Mouse (Mus musculus): ENCODE measurements around the gene BC048403. TPM values are rescaled to one million over a fixed set of nuclear protein-coding genes. Genes with fewer than 3 reads are reported as not detected.

BC048403 gene
- 1 to 10 TPM; 1.4 to 2.5 TPM for total RNA-seq (2021)

GRCm38 (mm10) chr10:121739548-121740505 lies at the start of gene BC048403:
TSS of gene BC048403 (plus strand) at chr10:121739937.
- intact Hi-C loops (cut with DNase I): no loop called here

GRCm38 (mm10) chr10:121692944-121693579 lies 46.7 kb upstream of the BC048403 start:
- peak; percentile 13 to 24 for DNase-seq

More at GRCm38 (mm10) chr10:121739548-121740505, at the start of gene BC048403:
- DNase-seq: peak; percentile 89 to 90

DNA sequence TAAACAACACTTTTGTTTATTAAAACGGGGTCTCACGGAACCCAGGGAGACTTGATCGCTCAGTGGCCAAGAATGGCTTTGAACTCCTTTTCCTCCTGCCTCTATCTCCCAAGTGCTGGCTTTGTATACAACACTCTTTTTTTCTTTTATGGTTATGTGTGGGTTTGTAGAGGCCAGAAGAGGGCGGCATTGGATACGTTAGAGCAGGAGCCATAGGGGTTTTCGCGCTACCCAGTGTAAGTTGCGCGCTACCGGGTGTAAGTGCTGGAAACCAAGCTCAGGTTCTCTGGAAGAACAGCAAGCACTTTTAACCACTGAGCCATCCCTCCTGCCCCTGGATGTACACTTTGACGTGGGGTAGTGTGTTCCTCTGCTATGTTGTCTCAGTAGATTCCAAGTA lies 45.2 kb upstream of the BC048403 start:
- intact Hi-C loops (cut with DNase I): loop anchor here (2.0 to 10.0 kb wide), 2 partner anchors 358 to 830 kb away; no protein-coding TSS in a partner anchor
- DNase-seq: no peak

More at GRCm38 (mm10) chr10:121692944-121693579, 46.7 kb upstream of the BC048403 start:
- intact Hi-C loops (cut with DNase I): loop anchor here (10.0 kb wide), 1 partner anchor 832 kb away; no protein-coding TSS in a partner anchor

DNA sequence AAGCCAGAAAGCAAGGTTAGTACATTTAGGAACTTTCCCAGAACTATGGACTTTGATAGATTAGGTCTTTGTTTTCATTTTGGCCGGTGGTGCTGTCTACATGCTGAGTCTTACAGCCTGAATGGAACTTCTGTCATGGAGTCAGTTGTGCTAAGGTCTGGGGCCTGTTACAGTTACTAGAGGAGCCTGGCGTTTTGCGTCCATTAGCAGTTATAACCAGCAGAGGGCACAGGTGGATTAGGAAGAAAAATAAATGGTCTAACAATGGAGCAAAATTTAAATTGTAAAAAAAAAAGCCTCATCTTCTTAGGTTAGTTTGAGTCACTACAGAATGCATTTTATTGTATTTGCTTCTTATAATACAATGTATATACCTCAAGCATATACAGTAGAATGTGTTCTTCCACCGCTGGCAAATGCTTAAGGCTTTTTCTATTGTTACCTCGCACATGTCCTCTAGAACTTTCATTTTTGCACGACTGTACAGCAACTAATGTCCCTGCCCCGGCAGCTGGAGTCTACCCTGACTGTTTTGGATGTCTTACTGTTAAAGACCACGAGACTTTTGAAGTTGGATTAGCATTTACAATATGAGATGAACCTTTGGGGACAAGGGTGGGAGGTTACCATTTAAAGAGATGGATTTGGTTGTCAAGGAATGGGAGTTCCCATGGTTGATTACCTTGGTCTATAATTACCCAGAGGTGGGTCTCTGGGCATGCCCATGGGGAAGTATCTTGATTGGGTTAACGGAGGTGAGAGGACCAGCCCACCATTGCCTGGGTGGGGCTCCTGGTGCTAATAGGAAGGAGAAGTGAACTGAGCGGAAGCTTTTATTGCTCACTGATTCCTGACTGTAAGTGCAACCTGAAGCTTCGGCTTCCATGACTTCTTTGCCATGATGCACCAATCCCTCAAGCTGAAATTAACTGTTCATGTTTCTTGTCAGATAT lies 38.2 kb upstream of the BC048403 start:
- intact Hi-C loops (cut with DNase I): loop anchor here (1.0 to 5.0 kb wide), 3 partner anchors 61 to 353 kb away; no protein-coding TSS in a partner anchor

GRCm38 (mm10) chr10:121703619-121704018 lies 36.1 kb upstream of the BC048403 start:
- intact Hi-C loops (cut with DNase I): loop anchor here (5.0 kb wide), 2 partner anchors 59 to 134 kb away; no protein-coding TSS in a partner anchor
- peak; percentile 37 to 48 for DNase-seq

More for the DNA sequence above, 38.2 kb upstream of the BC048403 start:
- DNase-seq: peak; percentile 45 to 50

DNA sequence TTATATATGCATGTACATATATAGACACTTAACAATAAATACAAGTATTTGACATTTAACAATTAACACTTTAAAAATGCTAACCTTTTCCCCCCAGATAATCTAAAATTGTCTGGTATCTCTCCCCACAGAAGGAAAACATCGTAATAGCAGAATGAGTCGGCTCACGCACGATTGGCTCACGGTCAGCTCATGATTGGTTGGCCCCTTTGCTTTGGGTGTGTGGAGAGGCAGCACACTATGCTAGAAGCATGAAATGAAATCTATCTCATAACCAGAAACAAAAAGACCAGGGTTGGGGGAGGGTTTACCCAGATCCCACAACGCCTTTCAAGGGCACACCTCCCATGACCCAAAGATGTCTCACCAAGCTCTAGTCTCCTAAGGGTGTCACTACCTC lies 34.9 kb upstream of the BC048403 start:
- intact Hi-C loops (cut with DNase I): loop anchor here (5.0 kb wide), 2 partner anchors 57 to 132 kb away; no protein-coding TSS in a partner anchor
- no peak for DNase-seq

- intact Hi-C loops (cut with DNase I): no loop called here
- DNase-seq: peak; percentile 18 to 25
These were observed 34.2 kb upstream of the BC048403 start for GRCm38 (mm10) chr10:121705399-121706163.

GRCm38 (mm10) chr10:121716862-121717261 lies 22.9 kb upstream of the BC048403 start:
- no peak for DNase-seq
- intact Hi-C loops (cut with DNase I): no loop called here

DNA sequence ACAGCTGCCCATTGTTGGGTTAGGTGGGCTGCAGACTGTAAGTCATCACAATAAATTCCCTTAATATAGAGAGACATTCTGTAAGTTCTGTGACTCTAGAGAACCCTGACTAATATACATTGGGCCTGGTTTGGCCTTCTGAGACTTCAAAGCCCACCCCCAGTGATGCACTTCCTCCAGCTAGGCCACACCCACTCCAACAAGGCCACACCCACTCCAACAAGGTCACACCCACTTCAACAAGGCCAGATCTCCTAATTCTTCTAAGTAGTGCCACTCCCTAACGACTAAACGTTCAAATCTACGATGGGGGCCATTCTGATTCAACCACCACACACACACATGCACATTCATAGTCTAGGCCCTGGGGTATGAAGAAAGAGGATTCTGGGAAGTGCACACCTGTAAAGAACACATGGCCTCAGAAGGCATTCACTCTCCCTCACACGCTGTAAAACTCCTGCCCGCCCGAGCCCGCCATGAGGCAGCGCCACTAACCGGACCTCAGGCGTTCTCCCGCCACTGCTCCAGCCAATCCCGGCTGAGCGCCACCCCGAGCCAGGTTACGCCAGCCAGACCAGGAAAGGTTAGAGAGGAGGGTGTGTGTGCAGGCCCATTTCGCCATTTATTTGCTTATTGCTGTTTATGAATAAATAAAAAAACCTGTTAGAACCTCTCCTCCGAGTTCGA lies 20.7 kb upstream of the BC048403 start:
- intact Hi-C loops (cut with DNase I): no loop called here
- DNase-seq: no peak

DNA sequence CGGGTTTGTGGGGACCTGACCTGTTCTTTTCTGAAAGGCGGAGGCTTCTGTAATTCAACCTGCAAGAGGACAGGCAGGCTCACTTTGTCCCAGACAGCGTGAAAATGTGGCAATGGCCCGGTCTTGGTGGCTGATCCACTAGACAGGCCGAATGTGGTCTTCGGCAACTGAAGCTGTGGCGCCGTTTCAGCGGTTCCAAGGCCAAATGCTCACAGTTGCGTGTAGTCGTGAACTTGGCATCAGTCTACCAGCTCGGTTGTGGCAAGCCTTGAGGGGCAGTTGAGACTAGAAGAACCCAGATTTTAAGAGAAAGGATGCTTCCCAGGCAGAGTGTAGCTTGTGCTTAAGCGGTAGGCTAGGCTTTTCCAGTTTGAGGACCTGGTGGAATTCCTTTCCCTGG lies 19.0 kb upstream of the BC048403 start:
- no peak for DNase-seq
- intact Hi-C loops (cut with DNase I): no loop called here

- intact Hi-C loops (cut with DNase I): no loop called here
- DNase-seq: no peak
These were observed 13.2 kb upstream of the BC048403 start for GRCm38 (mm10) chr10:121726505-121726904.

GRCm38 (mm10) chr10:121727151-121727550 lies 12.6 kb upstream of the BC048403 start:
- intact Hi-C loops (cut with DNase I): no loop called here
- DNase-seq: no peak

DNA sequence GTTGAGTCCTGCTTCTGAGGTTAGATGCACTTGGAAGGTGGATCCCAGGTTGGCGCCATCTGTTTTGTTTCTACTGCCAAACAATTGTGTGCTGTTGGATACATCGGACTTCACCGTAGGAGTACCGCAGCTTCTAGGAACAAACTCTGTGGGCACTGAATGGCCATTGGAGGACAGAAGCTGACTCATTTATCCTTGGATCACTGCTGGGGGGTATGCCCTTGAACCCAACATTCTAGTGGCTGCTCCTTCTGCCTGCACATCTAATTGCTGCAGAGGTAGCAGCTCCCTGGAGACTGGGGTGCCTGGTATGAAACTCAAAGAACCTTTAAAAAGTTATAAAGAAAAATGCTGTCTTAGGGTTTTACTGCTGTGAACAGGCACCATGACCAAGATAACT lies 11.5 kb upstream of the BC048403 start:
- no peak for DNase-seq
- intact Hi-C loops (cut with DNase I): no loop called here

GRCm38 (mm10) chr10:121731048-121731725 lies 8.6 kb upstream of the BC048403 start:
- DNase-seq: no peak
- intact Hi-C loops (cut with DNase I): no loop called here

DNA sequence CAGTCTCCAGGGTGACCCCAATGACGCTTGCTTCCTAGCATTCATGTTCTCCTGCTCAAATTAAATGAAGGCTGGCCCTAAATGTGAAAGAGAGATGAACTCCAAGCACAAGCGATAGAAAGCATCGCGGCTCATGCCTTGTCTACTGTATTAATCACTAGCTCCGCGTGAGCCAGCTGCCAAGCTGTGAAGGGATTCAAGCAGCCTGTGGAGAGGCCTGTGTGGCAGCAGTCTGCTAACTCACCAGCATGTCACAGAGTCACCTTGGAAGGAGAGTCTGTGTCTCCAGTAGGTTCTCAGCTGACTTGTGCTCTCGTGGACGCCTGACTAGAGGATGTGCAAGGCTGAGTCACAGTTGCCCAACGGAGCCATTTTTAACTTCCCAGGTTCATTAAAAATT lies 7.2 kb upstream of the BC048403 start:
- intact Hi-C loops (cut with DNase I): no loop called here
- DNase-seq: no peak

DNA sequence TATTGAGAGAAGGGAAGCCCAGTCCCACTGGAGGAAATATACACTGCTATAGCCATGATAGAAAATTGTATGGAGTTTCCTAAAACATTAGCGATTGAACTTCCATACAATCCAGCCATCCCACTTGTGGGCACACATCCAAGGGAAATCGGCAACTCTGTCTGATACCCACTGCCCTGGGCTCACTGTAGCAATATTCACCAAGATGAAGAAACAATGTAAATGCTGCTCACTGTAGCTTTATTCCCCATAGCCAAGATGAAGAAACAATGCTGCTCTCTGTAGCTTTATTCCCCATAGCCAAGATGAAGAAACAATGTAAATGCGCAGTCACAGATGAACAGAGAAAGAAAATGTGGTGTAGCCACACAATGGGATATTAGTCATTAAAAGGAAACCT lies 2.5 kb upstream of the BC048403 start:
- intact Hi-C loops (cut with DNase I): no loop called here
- no peak for DNase-seq

DNA sequence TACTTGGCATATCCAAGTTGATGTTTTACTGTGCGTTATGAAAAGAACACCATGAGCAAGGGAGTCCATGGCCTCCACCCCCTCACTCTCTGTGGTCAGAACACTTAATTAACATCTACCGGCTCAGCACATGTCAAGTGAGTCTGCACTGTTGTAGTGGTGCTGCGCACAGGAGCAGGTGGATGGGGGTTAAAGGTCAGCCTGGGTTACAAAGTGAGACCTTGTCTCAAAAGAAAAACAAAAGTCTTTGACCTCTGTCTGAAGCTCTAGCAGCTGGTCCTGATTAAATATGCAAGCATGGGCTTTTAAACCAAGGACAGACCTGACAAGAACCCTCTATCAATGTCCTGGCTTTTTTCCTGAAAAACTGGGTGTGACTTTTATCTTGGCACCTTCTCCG lies 2.6 kb downstream of the BC048403 start:
- intact Hi-C loops (cut with DNase I): no loop called here
- no peak for DNase-seq

DNA sequence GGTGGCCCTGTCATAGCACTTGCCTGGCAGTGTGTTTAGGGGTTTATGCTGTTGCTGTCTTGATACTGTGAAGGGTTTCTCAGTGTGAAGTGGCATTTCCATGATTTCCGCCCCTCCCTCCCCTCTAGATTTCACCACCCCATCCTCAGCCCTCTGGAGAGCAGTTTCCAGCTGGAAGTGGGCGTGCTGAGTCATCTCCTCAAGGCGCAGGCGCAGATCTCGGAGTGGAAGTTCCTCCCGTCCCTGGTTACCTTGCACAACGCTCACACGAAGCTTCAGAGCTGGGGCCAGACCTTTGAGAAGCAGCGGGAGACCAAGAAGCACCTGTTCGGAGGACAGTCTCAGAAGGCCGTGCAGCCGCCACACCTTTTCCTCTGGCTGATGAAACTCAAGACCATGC lies 10.4 kb downstream of the BC048403 start:
- DNase-seq: peak in 1 of 2 experiments; percentile 9
- intact Hi-C loops (cut with DNase I): no loop called here
